Mouse (Mus musculus) cerebellum, adult 11 months (tissue): ENCODE results near the gene Dcx.

Experiments
- DNase-seq: peaks from one replicate; pipeline ENCODE4 v3.0.0; 2022

Gene Dcx

GRCm38 (mm10) chrX:143818961-143819360, 114.2 kb downstream of the Dcx start:
- no peak for DNase-seq

- DNase-seq = no peak
These were observed 117.2 kb downstream of the Dcx start for GRCm38 (mm10) chrX:143815948-143816347.
